Mouse (Mus musculus): ENCODE measurements around the gene Olfr536. TPM values are rescaled to one million over a fixed set of nuclear protein-coding genes. Genes with fewer than 3 reads are reported as not detected.
"Not testable (repeated sequence)": the region's sequence is repeated elsewhere in the genome, so short reads cannot be mapped to it uniquely, and the experiment has no call there.

The Olfr536 gene
- polyA plus RNA-seq, 1 experiment from 2014 or later: not detected

DNA sequence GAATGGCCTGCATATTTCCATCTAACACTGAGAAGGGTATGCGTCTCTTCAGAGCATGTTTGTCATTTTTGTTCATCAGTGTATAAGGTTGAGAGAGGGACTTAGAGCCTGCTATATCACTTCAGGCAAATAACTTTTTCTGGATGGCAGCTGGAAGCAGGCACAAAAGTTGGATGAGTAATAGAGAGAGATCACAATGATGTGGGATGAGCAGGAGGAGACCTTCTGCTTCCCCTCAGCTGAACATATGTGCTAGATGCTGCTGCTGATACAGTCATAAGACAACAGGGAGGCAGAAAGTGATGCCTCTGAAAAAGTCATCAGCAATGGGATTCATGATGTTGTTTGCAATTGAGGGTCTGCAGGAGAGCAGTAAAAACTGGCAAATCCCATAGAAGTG is 28.5 kb downstream of the Olfr536 start:
- WGBS: 86% methylated on average over 1 of the region's 1 CpGs
- TF ChIP-seq CTCF (IDR thresholded peaks at IDR 0.05; ENCODE audit: low read depth): no peak
- H3K4me1 ChIP-seq (replicated peaks; ENCODE audit: control insufficient read depth, insufficient read depth, low read length): no peaks in the 10 kb centered on the region
- H3K27me3 ChIP-seq (replicated peaks; ENCODE audit: control insufficient read depth, insufficient read depth, low read length): no peaks in the 10 kb centered on the region
- H3K4me2 ChIP-seq (replicated peaks; ENCODE audit: low read depth): no peak overlapping the region
- H3K27ac ChIP-seq (ENCODE audit: low read depth, low read length): no peak overlapping the region
- 0 out of 2 replicates have a peak, but pooled peaks cover 2% of the 10 kb centered on the region for H3K9me3 ChIP-seq (ENCODE audit: control insufficient read depth)
- no peak overlapping the region for H3K4me3 ChIP-seq (ENCODE audit: low read depth, low read length)
- no peaks in the 10 kb centered on the region for H3K36me3 ChIP-seq (ENCODE audit: control insufficient read depth, insufficient read depth)
- ATAC-seq: no peak
- no peak overlapping the region for H3K9ac ChIP-seq (ENCODE audit: low read depth, low read length)

DNA sequence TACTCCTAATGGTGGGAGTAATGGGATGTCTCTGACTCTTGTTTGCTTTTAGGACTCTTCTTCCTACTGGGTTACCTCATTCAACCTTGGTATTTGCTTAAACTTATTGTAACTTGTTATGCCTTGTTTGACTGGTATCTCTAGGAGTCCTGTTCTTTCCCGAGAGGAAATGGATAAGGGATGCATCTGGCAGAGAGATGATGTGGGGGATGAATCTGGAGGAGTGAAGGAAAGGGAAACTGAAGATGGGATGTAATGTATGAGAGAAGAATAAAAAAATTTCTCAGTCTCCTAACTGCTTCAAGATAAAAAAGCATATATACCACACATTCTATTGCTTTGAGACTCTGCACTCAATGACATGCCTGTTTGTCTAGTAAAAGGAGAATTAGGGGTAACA is 29.3 kb downstream of the Olfr536 start:
- ATAC-seq: no peak

DNA sequence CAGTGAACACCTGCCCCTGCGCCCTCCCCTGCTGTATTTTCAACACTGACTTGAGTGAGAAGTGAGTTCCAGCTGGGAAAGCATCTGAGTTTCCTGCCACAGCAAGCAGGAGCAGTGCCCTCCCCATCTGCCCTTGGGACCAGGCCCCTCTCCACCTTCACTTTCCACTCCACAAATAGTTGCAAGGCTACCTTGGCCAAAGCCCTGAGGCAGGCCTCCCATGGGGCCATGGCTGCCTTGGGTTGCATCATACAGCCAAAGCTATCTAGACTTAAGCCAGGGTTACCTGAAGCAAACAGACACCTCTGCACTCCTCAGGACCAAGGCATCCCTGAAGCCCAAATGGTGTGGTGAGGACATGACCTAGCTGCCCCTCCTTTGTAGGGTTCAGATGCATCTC is 44.1 kb downstream of the Olfr536 start, which contains the start of gene Olfr533:
TSS of gene Olfr533 (plus strand) at position 301 of the 400 bp plus-strand sequence.
- WGBS: no CpG with 5 or more reads among the region's 1 CpGs
- ATAC-seq: not testable (repeated sequence)

More for the DNA sequence above, 29.3 kb downstream of the Olfr536 start:
- 84% methylated on average over 1 of the region's 1 CpGs for WGBS
- no peak for TF ChIP-seq CTCF (IDR thresholded peaks at IDR 0.05; ENCODE audit: low read depth)
- Histone ChIP-seq H3K4me2 (replicated peaks; ENCODE audit: low read depth) (no peak overlapping the region), H3K27me3 (replicated peaks; ENCODE audit: control insufficient read depth, insufficient read depth, low read length) (no peaks in the 10 kb centered on the region), H3K9me3 (ENCODE audit: control insufficient read depth) (0 out of 2 replicates have a peak, but pooled peaks cover 2% of the 10 kb centered on the region), H3K4me3 (ENCODE audit: low read depth, low read length) (no peak overlapping the region), H3K27ac (ENCODE audit: low read depth, low read length) (no peak overlapping the region), H3K4me1 (replicated peaks; ENCODE audit: control insufficient read depth, insufficient read depth, low read length) (no peaks in the 10 kb centered on the region), H3K9ac (ENCODE audit: low read depth, low read length) (no peak overlapping the region), H3K36me3 (ENCODE audit: control insufficient read depth, insufficient read depth) (no peaks in the 10 kb centered on the region)

More for the DNA sequence above, 44.1 kb downstream of the Olfr536 start, which contains the start of gene Olfr533:
- H3K27ac ChIP-seq (ENCODE audit: low read depth, low read length); H3K4me3 ChIP-seq (ENCODE audit: low read depth, low read length); H3K4me2 ChIP-seq (replicated peaks; ENCODE audit: low read depth); H3K9me3 ChIP-seq (ENCODE audit: control insufficient read depth); H3K4me1 ChIP-seq (replicated peaks; ENCODE audit: control insufficient read depth, insufficient read depth, low read length); H3K36me3 ChIP-seq (ENCODE audit: control insufficient read depth, insufficient read depth); H3K27me3 ChIP-seq (replicated peaks; ENCODE audit: control insufficient read depth, insufficient read depth, low read length); H3K9ac ChIP-seq (ENCODE audit: low read depth, low read length): not testable (repeated sequence)

Other genes with a start within 250 kb of the Olfr536 start
- gene Olfr525, start 186.5 kb downstream of the Olfr536 start, polyA plus RNA-seq (2015; fragmentation: Nextera tagmentation; extraction: Ambion mirVana): not detected in 2 replicates
- not detected in 2 replicates for gene Olfr527, start 173.4 kb downstream of the Olfr536 start, polyA plus RNA-seq (2015; fragmentation: Nextera tagmentation; extraction: Ambion mirVana)
- gene Olfr60, start 145.7 kb downstream of the Olfr536 start, polyA plus RNA-seq (2015; fragmentation: Nextera tagmentation; extraction: Ambion mirVana): not detected in 2 replicates
- gene Olfr530, start 131.1 kb downstream of the Olfr536 start, polyA plus RNA-seq (2015; fragmentation: Nextera tagmentation; extraction: Ambion mirVana): not detected in 2 replicates
- not detected in 2 replicates for gene Olfr531, start 104.5 kb downstream of the Olfr536 start, polyA plus RNA-seq (2015; fragmentation: Nextera tagmentation; extraction: Ambion mirVana)
- gene Olfr532, start 85.8 kb downstream of the Olfr536 start, polyA plus RNA-seq (2015; fragmentation: Nextera tagmentation; extraction: Ambion mirVana): not detected in 2 replicates
- gene Olfr533, start 44.0 kb downstream of the Olfr536 start, polyA plus RNA-seq (2015; fragmentation: Nextera tagmentation; extraction: Ambion mirVana): not detected in 2 replicates
- gene Olfr535, start 23.2 kb downstream of the Olfr536 start, polyA plus RNA-seq (2015; fragmentation: Nextera tagmentation; extraction: Ambion mirVana): not detected in 2 replicates
- gene Olfr538, start 60.5 kb upstream of the Olfr536 start, polyA plus RNA-seq (2015; fragmentation: Nextera tagmentation; extraction: Ambion mirVana): not detected in 2 replicates
- not detected in 2 replicates for gene Olfr46, start 93.9 kb upstream of the Olfr536 start, polyA plus RNA-seq (2015; fragmentation: Nextera tagmentation; extraction: Ambion mirVana)
- not detected in 2 replicates for gene Olfr61, start 121.6 kb upstream of the Olfr536 start, polyA plus RNA-seq (2015; fragmentation: Nextera tagmentation; extraction: Ambion mirVana)
- not detected in 2 replicates for gene Olfr53, start 139.1 kb upstream of the Olfr536 start, polyA plus RNA-seq (2015; fragmentation: Nextera tagmentation; extraction: Ambion mirVana)
- gene Olfr539, start 152.5 kb upstream of the Olfr536 start, polyA plus RNA-seq (2015; fragmentation: Nextera tagmentation; extraction: Ambion mirVana): not detected in 2 replicates
- gene Olfr45, start 174.6 kb upstream of the Olfr536 start, polyA plus RNA-seq (2015; fragmentation: Nextera tagmentation; extraction: Ambion mirVana): not detected in 2 replicates
- gene Olfr541, start 189.9 kb upstream of the Olfr536 start, polyA plus RNA-seq (2015; fragmentation: Nextera tagmentation; extraction: Ambion mirVana): not detected in 2 replicates

Measured in intestine, postnatal 0 days (tissue).